Mouse (Mus musculus) hindbrain, embryonic 14.5 days (tissue): ENCODE measurements around the gene Gm17651. TPM values are rescaled to one million over a fixed set of nuclear protein-coding genes. Genes with fewer than 3 reads are reported as not detected.

ENCODE experiments used
- ATAC-seq: fragments of 200-750 bp; cut with Nextera tagmentation; 2 replicates; pipeline ENCODE4 v1.8.0; 2017; ENCODE audit warnings: moderate number of reproducible peaks, mild to moderate bottlenecking, moderate TSS enrichment, moderate library complexity; ENCODE audit not compliant: low FRiP score
- DNase-seq: peaks from one replicate; pipeline ENCODE4 v3.0.0-alpha.2; 2015; ENCODE audit warnings: low spot score
- H3K27ac ChIP-seq: fragments of 300-500 bp; sonication (generic); 2 replicates; pipeline ENCODE4 v1.5.1; 2014; ENCODE audit warnings: mild to moderate bottlenecking, moderate library complexity
- H3K27me3 ChIP-seq: fragments of 300-500 bp; sonication (generic); 2 replicates; pipeline ENCODE4 v1.6.1; 2014; ENCODE audit warnings: mild to moderate bottlenecking, low read length, mixed read lengths; ENCODE audit not compliant: control insufficient read depth, insufficient read depth
- H3K36me3 ChIP-seq: fragments of 300-500 bp; sonication (generic); replicated peaks from 2 replicates; pipeline ENCODE4 v1.6.1; 2014; ENCODE audit not compliant: control insufficient read depth, insufficient read depth
- H3K4me1 ChIP-seq: fragments of 300-500 bp; sonication (generic); replicated peaks from 2 replicates; pipeline ENCODE4 v1.6.1; 2014; ENCODE audit warnings: antibody characterized with exemption, low read length, mixed read lengths; ENCODE audit not compliant: control insufficient read depth, insufficient read depth
- H3K4me2 ChIP-seq: fragments of 300-500 bp; sonication (generic); replicated peaks from 2 replicates; pipeline ENCODE4 v1.6.1; 2014; ENCODE audit warnings: mild to moderate bottlenecking, moderate library complexity
- H3K4me3 ChIP-seq: fragments of 300-500 bp; sonication (generic); replicated peaks from 2 replicates; pipeline ENCODE4 v1.5.1; 2014; ENCODE audit warnings: mild to moderate bottlenecking, low read length
- H3K9ac ChIP-seq: fragments of 300-500 bp; sonication (generic); 2 replicates; pipeline ENCODE4 v1.6.1; 2014
- H3K9me3 ChIP-seq: fragments of 300-500 bp; sonication (generic); 2 replicates; pipeline ENCODE4 v1.6.1; 2016; ENCODE audit warnings: low read length; ENCODE audit not compliant: control insufficient read depth
- WGBS: fragments of 180-500 bp; shearing (Covaris S2); extraction: QIAGEN DNeasy Blood & Tissue Kit; methylation state at CpG from one replicate; pipeline ENCODE4 v1.1.7; 2014; 5-methylcytosine and 5-hydroxymethylcytosine counted together
- polyA plus RNA-seq: library from polyadenylated mRNA; unstranded; fragments of >200 nt; fragmentation: Nextera tagmentation; extraction: Ambion mirVana; gene quantifications from 2 replicates; pipeline ENCODE4 v1.2.1, GENCODE M21; 2014

Gm17651 gene
- polyA plus RNA-seq, 1 experiment from 2014 or later = not detected

- no peak overlapping the region for H3K4me3 ChIP-seq
- H3K9ac ChIP-seq = no peak overlapping the region
- H3K9me3 ChIP-seq = no peaks in the 10 kb centered on the region
- DNase-seq (no peak), ATAC-seq (no peak)
- H3K27me3 ChIP-seq = no peaks in the 10 kb centered on the region
- H3K4me2 ChIP-seq = peak overlapping the region; percentile 69
- 80% methylated on average over 7 of the region's 7 CpGs for WGBS
- peaks cover 11% of the 10 kb centered on the region; the same call in 1 of the 2 replicates for H3K4me1 ChIP-seq
- H3K27ac ChIP-seq = no peak overlapping the region
- peaks cover 22% of the 10 kb centered on the region for H3K36me3 ChIP-seq
Observed at GRCm38 (mm10) chr3:97659746-97660145, 14.7 kb downstream of the Gm17651 start.

DNA sequence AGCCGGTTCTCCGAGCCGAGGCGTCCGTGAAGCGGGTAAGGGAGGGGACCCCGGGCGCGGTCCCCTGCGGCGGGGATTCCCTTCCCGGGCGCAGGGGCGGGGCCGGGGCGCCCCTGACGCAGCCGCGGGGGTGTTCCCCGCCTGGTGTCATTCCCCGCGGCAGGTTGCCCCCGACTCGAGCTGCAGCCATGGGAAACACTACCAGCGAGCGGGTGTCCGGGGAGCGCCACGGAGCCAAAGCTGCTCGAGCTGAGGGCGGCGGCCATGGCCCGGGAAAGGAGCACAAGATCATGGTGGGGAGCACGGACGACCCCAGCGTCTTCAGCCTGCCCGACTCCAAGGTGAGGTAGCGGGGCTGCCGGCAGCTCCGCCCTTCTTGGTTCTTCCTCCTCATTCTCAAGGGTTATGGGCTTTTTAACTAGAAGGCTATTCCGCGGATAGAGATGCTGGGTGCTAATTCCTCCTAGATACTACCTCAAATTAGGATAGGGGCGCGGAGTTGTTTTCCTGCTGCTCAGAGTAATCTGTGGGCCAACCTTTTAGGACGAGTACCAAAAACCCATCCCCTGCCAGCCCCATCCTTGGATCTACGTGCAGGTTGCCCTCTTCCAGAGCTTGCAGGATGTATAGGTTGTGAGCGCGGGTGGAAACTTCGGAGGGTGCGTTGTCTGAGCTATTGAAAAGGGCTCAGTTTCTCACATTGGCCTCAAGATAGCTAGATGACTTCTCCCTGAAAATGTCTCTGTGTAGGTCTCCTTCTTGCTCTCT lies 15.9 kb downstream of the Gm17651 start:
- 1% methylated on average over 39 of the region's 50 CpGs for WGBS
- Histone ChIP-seq H3K4me2 (peak overlapping the region; percentile 69), H3K27me3 (no peaks in the 10 kb centered on the region), H3K36me3 (peaks cover 13% of the 10 kb centered on the region), H3K27ac (peak overlapping the region; percentile 58), H3K4me1 (peaks cover 11% of the 10 kb centered on the region; the same call in 1 of the 2 replicates), H3K9me3 (no peaks in the 10 kb centered on the region), H3K9ac (peak overlapping the region; percentile 67), H3K4me3 (peak overlapping the region; percentile 75)
- ATAC-seq (peak; percentile 76), DNase-seq (no peak)

GRCm38 (mm10) chr3:97657655-97658411 lies 16.7 kb downstream of the Gm17651 start, which contains the start of gene Prkab2:
TSS of gene Prkab2 (plus strand) at chr3:97658193.
- Histone ChIP-seq H3K9me3 (no peaks in the 10 kb centered on the region), H3K4me3 (peak within 1 kb of the TSS; percentile 75), H3K36me3 (peaks cover 6% of the 10 kb centered on the region), H3K4me1 (peaks cover 11% of the 10 kb centered on the region; the same call in 1 of the 2 replicates), H3K9ac (peak within 1 kb of the TSS; percentile 67), H3K27ac (peak within 1 kb of the TSS; percentile 58), H3K27me3 (no peaks in the 10 kb centered on the region), H3K4me2 (peak within 1 kb of the TSS; percentile 69)
- WGBS = 1% methylated on average over 51 of the region's 51 CpGs
- ATAC-seq (peak; percentile 95), DNase-seq (peak; percentile 96)

DNA sequence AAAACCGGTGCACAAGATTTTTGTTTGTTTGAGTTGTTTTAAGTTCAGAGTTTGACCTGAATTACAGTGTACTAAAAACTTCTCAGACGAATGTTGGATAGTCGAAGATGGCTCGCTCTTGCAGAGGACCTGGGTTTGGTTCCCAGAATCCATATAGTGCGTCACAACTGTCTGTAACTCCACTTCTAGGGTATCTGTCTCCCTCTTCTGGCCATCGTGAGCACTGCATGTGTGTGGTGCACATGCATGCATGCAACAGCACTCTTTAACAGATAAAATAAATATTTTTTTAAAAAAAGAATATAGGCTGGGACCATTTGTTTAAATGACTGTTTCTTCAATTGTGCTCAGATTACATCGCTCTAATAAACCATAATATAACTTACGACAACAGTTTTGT lies 19.6 kb downstream of the Gm17651 start:
- Histone ChIP-seq H3K4me2 (no peak overlapping the region), H3K27ac (no peak overlapping the region), H3K36me3 (no peaks in the 10 kb centered on the region), H3K27me3 (no peaks in the 10 kb centered on the region), H3K4me3 (no peak overlapping the region), H3K9ac (no peak overlapping the region), H3K4me1 (peaks cover 11% of the 10 kb centered on the region; the same call in 1 of the 2 replicates), H3K9me3 (no peaks in the 10 kb centered on the region)
- ATAC-seq (no peak), DNase-seq (no peak)
- WGBS = 82% methylated on average over 8 of the region's 8 CpGs

GRCm38 (mm10) chr3:97653781-97654180 lies 20.7 kb downstream of the Gm17651 start:
- H3K9me3 ChIP-seq = no peaks in the 10 kb centered on the region
- no peak overlapping the region for H3K9ac ChIP-seq
- no peaks in the 10 kb centered on the region for H3K36me3 ChIP-seq
- peaks cover under 1% of the 10 kb centered on the region; the same call in 1 of the 2 replicates for H3K4me1 ChIP-seq
- H3K4me3 ChIP-seq = no peak overlapping the region
- no peak overlapping the region for H3K27ac ChIP-seq
- H3K4me2 ChIP-seq = no peak overlapping the region
- 92% methylated on average over 5 of the region's 5 CpGs for WGBS
- no peaks in the 10 kb centered on the region for H3K27me3 ChIP-seq
- no peak for ATAC-seq
- no peak for DNase-seq

DNA sequence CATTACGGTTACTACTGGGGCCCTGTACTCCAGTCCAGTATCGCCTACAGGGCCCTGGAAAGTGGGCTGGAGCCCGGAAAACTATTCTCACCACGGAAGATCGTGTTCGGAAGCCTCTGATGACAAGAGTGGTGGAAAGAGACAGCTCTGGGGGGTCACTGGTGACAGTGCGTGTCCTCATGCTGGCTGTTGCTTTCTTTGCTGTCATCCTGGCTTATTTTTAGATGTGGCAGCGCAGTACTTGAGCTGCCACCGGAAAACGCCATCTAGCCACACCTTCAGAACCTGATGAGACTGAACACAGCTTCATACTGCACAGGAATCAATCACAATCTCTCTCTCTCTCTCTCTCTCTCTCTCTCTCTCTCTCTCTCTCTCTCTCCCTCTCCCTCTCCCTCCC lies 22.9 kb downstream of the Gm17651 start:
- H3K36me3 ChIP-seq = no peaks in the 10 kb centered on the region
- WGBS = 86% methylated on average over 10 of the region's 10 CpGs
- no peak overlapping the region for H3K9ac ChIP-seq
- no peaks in the 10 kb centered on the region for H3K9me3 ChIP-seq
- H3K27me3 ChIP-seq = no peaks in the 10 kb centered on the region
- no peak overlapping the region for H3K4me2 ChIP-seq
- H3K4me1 ChIP-seq = no peaks in the 10 kb centered on the region
- DNase-seq (no peak), ATAC-seq (no peak)
- no peak overlapping the region for H3K27ac ChIP-seq
- H3K4me3 ChIP-seq = no peak overlapping the region

DNA sequence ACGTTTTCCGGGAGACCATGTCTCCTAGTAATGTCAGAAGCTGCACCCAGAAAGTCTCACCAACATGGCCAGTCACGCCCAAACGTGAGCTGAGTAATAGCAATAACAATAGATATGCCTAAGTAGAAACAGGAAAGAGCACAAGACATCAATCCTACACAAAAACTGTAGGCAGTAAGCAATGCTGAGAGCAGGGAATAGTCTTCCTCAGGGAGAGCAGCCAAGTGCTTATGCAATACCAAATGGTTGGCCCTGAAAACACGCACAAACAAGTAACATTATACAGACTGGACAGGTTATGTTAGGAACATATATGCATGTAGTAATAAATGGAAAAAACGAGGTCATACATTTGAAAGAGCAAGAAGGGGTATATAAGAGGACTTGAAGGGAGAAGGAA lies 25.0 kb downstream of the Gm17651 start:
- Histone ChIP-seq H3K27me3 (no peaks in the 10 kb centered on the region), H3K36me3 (no peaks in the 10 kb centered on the region), H3K4me1 (no peaks in the 10 kb centered on the region), H3K4me2 (no peak overlapping the region), H3K4me3 (no peak overlapping the region), H3K9ac (no peak overlapping the region), H3K27ac (no peak overlapping the region), H3K9me3 (no peaks in the 10 kb centered on the region)
- no peak for DNase-seq
- 84% methylated on average over 6 of the region's 6 CpGs for WGBS
- no peak for ATAC-seq

- no peak overlapping the region for H3K4me3 ChIP-seq
- no peaks in the 10 kb centered on the region for H3K4me1 ChIP-seq
- no peaks in the 10 kb centered on the region for H3K36me3 ChIP-seq
- no peak overlapping the region for H3K9ac ChIP-seq
- DNase-seq (no peak), ATAC-seq (no peak)
- no peak overlapping the region for H3K4me2 ChIP-seq
- WGBS = 77% methylated on average over 3 of the region's 3 CpGs
- H3K27me3 ChIP-seq = no peaks in the 10 kb centered on the region
- H3K27ac ChIP-seq = no peak overlapping the region
- H3K9me3 ChIP-seq = no peaks in the 10 kb centered on the region
Observed at GRCm38 (mm10) chr3:97649022-97649421, 25.5 kb downstream of the Gm17651 start.

- no peak for DNase-seq
- no peak for ATAC-seq
- Histone ChIP-seq H3K4me1 (no peaks in the 10 kb centered on the region), H3K27me3 (no peaks in the 10 kb centered on the region), H3K4me3 (no peak overlapping the region), H3K36me3 (no peaks in the 10 kb centered on the region), H3K9me3 (no peaks in the 10 kb centered on the region), H3K9ac (no peak overlapping the region), H3K4me2 (no peak overlapping the region), H3K27ac (no peak overlapping the region)
- WGBS = 60% methylated on average over 1 of the region's 1 CpGs
Observed at GRCm38 (mm10) chr3:97648518-97648917, 26.0 kb downstream of the Gm17651 start.
